18 mouse cellular contexts compared by ENCODE assay signal in the genomic region with DNA sequence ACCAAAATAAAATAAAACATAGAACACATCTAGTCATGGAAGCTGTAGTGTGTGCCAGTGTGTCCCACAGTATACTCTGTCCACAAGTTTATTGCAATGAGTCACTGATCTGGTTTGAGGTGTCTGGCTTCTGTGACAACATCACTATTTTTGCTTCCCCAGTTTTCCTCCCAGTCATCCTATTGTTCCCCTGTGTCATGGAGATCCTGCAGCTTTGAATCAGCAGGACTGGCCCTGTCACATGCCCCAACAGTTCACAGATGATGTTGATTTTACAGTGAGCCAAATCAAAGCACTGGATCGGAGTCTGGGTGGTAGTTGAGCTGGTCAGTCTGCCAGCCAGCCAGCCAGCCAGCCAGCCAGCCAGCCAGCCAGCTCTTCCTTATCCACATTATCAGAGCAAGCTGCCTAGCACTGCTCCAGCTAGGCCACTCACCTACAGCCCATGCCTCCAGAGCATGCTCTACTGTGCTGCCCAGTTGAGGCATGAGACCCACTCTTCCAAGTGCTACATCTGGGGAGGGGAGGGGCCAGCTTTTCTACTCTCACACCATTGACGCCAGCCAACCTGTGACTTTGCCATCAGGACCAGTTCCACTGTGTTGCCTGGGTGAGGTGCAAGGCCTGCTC.
A peak's percentile ranks its signal among the peaks of the same experiment; 100 is the strongest.
DNase-seq lines count a peak whose midpoint lies in the region; ATAC-seq lines count a peak whose summit lies in the region.
"Had no signal": no experiment of that assay in that cellular context is flagged by ENCODE, and none has a peak within 500 bp of the region (broad histone marks: within the 10 kb centered on the region; RNA-seq: fewer than 3 reads in every experiment).

No protein-coding gene starts in this region.

- no peak overlapping the region for H3K9ac ChIP-seq in kidney, embryonic 14.5 days (ENCODE audit: low read depth, low read length)
- H3K9ac ChIP-seq in neural tube, embryonic 12.5 days, result no peak overlapping the region
- no peak overlapping the region for H3K9ac ChIP-seq in midbrain, embryonic 15.5 days
- H3K9ac ChIP-seq: lung, embryonic 14.5 days; neural tube, embryonic 15.5 days had no signal

- no peaks in the 10 kb centered on the region for H3K9me3 ChIP-seq in kidney, embryonic 14.5 days (ENCODE audit: control insufficient read depth, low read length)
- H3K9me3 ChIP-seq in neural tube, embryonic 12.5 days, result no peaks in the 10 kb centered on the region
- H3K9me3 ChIP-seq in midbrain, embryonic 15.5 days, result no peaks in the 10 kb centered on the region
- H3K9me3 ChIP-seq: neural tube, embryonic 15.5 days had no signal

- H3K27me3 ChIP-seq in kidney, embryonic 14.5 days (ENCODE audit: control insufficient read depth, insufficient read depth, low read length), result no peaks in the 10 kb centered on the region
- H3K27me3 ChIP-seq in neural tube, embryonic 12.5 days (replicated peaks), result no peaks in the 10 kb centered on the region
- no peaks in the 10 kb centered on the region for H3K27me3 ChIP-seq in midbrain, embryonic 15.5 days (replicated peaks)
- H3K27me3 ChIP-seq: neural tube, embryonic 15.5 days had no signal

- no peak overlapping the region for H3K27ac ChIP-seq in kidney, embryonic 14.5 days (ENCODE audit: low read depth, low read length)
- no peak overlapping the region for H3K27ac ChIP-seq in neural tube, embryonic 12.5 days
- no peak overlapping the region for H3K27ac ChIP-seq in midbrain, embryonic 15.5 days
- H3K27ac ChIP-seq: macrophage; neural tube, embryonic 15.5 days had no signal

- no peaks in the 10 kb centered on the region for H3K4me1 ChIP-seq in kidney, embryonic 14.5 days (ENCODE audit: control insufficient read depth, insufficient read depth, low read length)
- no peaks in the 10 kb centered on the region for H3K4me1 ChIP-seq in neural tube, embryonic 12.5 days
- peaks cover 3% of the 10 kb centered on the region; the same call in 1 of the 2 replicates for H3K4me1 ChIP-seq in midbrain, embryonic 15.5 days
- H3K4me1 ChIP-seq: neural tube, embryonic 15.5 days had no signal

- DNase-seq in cerebellum, postnatal 14 days, result peak; percentile 10 to 11
- DNase-seq in cerebellum, adult 18-20 months, result no peak
- DNase-seq in kidney, adult 11 months, result no peak
- DNase-seq in neural tube, embryonic 10.5 days (ENCODE audit: extremely low spot score, low spot score), result no peak
- DNase-seq: adrenal gland, postnatal 36 days; cerebellum, adult 9-10 months; heart, adult 18-20 months; kidney, adult 18-20 months; lung, embryonic 14.5 days; thymus, postnatal 4 days had no signal

- no peak overlapping the region for H3K4me3 ChIP-seq in kidney, embryonic 14.5 days (ENCODE audit: low read length)
- no peak overlapping the region for H3K4me3 ChIP-seq in neural tube, embryonic 12.5 days
- no peak overlapping the region for H3K4me3 ChIP-seq in midbrain, embryonic 15.5 days
- H3K4me3 ChIP-seq: erythroblast, embryonic 14.5 days; neural tube, embryonic 15.5 days had no signal

- H3K36me3 ChIP-seq in kidney, embryonic 14.5 days (ENCODE audit: control insufficient read depth, insufficient read depth, low read length), result no peaks in the 10 kb centered on the region
- H3K36me3 ChIP-seq in neural tube, embryonic 12.5 days, result no peaks in the 10 kb centered on the region
- no peaks in the 10 kb centered on the region for H3K36me3 ChIP-seq in midbrain, embryonic 15.5 days (replicated peaks)
- H3K36me3 ChIP-seq: neural tube, embryonic 15.5 days had no signal

- 82% methylated on average over 2 of the region's 2 CpGs for WGBS in kidney, embryonic 14.5 days
- 84% methylated on average over 2 of the region's 2 CpGs for WGBS in neural tube, embryonic 12.5 days
- WGBS in midbrain, embryonic 15.5 days, result 74% methylated on average over 2 of the region's 2 CpGs

- 0 out of 2 replicates have a peak, but pooled peaks have one; percentile 55 for ATAC-seq in kidney, embryonic 14.5 days (ENCODE audit: low FRiP score, low TSS enrichment)
- 0 out of 2 replicates have a peak, but pooled peaks have one; percentile 17 for ATAC-seq in neural tube, embryonic 12.5 days (ENCODE audit: low FRiP score, low read depth)
- ATAC-seq in midbrain, embryonic 15.5 days (replicated peaks), result 0 out of 2 replicates have a peak, but pooled peaks have one; percentile 37
- no peak for ATAC-seq in erythroid progenitor cell, adult 5-6 weeks (replicated peaks; ENCODE audit: low FRiP score, poor library complexity, severe bottlenecking)

- no peak overlapping the region for H3K4me2 ChIP-seq in kidney, embryonic 14.5 days (replicated peaks; ENCODE audit: low read depth, low read length)
- no peak overlapping the region for H3K4me2 ChIP-seq in neural tube, embryonic 12.5 days (replicated peaks)
- no peak overlapping the region for H3K4me2 ChIP-seq in midbrain, embryonic 15.5 days
- H3K4me2 ChIP-seq: liver, embryonic 11.5 days; lung, embryonic 14.5 days; neural tube, embryonic 15.5 days had no signal

Comparison
In these comparisons a context has a peak if more than half of its experiments do, and no peak if none do; other contexts are left out.
1. DNase-seq: peak in cerebellum, postnatal 14 days (2 of 2); none in cerebellum, adult 18-20 months (0 of 2), kidney, adult 11 months (single experiment) and neural tube, embryonic 10.5 days (single experiment).